Mouse (Mus musculus) hindbrain, embryonic 13.5 days (tissue): Measurements from ENCODE around the gene Zan. TPM values are rescaled to one million over a fixed set of nuclear protein-coding genes. Genes with fewer than 3 reads are reported as not detected.

ENCODE experiments used
- ATAC-seq: fragments of 200-750 bp; cut with Nextera tagmentation; 2 replicates; pipeline ENCODE4 v1.8.0; 2017; ENCODE audit warnings: moderate TSS enrichment; ENCODE audit not compliant: low FRiP score
- H3K27ac ChIP-seq: fragments of 300-500 bp; sonication (generic); 2 replicates; pipeline ENCODE4 v1.5.1; 2015; ENCODE audit warnings: inconsistent platforms, mild to moderate bottlenecking, moderate library complexity
- H3K27me3 ChIP-seq: fragments of 300-500 bp; sonication (generic); 2 replicates; pipeline ENCODE4 v1.6.1; 2015; ENCODE audit warnings: mild to moderate bottlenecking, inconsistent platforms
- H3K36me3 ChIP-seq: fragments of 300-500 bp; sonication (generic); 2 replicates; pipeline ENCODE4 v1.6.1; 2015; ENCODE audit warnings: mild to moderate bottlenecking, inconsistent platforms
- H3K4me1 ChIP-seq: fragments of 300-500 bp; sonication (generic); replicated peaks from 2 replicates; pipeline ENCODE4 v1.6.1; 2015; ENCODE audit warnings: inconsistent platforms
- H3K4me2 ChIP-seq: fragments of 300-500 bp; sonication (generic); 2 replicates; pipeline ENCODE4 v1.6.1; 2015; ENCODE audit warnings: inconsistent platforms, mild to moderate bottlenecking, moderate library complexity
- H3K4me3 ChIP-seq: fragments of 300-500 bp; sonication (generic); 2 replicates; pipeline ENCODE4 v1.5.1; 2015; ENCODE audit warnings: mild to moderate bottlenecking, inconsistent platforms
- H3K9ac ChIP-seq: fragments of 300-500 bp; sonication (generic); 2 replicates; pipeline ENCODE4 v1.6.1; 2015; ENCODE audit warnings: mild to moderate bottlenecking, inconsistent platforms
- H3K9me3 ChIP-seq: fragments of 300-500 bp; sonication (generic); 2 replicates; pipeline ENCODE4 v1.6.1; 2016; ENCODE audit warnings: inconsistent platforms
- WGBS: fragments of 180-500 bp; shearing (Covaris S2); methylation state at CpG from one replicate; pipeline ENCODE4 v1.1.7; 2015; 5-methylcytosine and 5-hydroxymethylcytosine counted together
- polyA plus RNA-seq: library from polyadenylated mRNA; unstranded; fragments of >200 nt; fragmentation: Nextera tagmentation; extraction: Ambion mirVana; gene quantifications from 2 replicates; pipeline ENCODE4 v1.2.1, GENCODE M21; 2015

Zan gene
- polyA plus RNA-seq, 1 experiment from 2014 or later = 0.08 TPM

- Histone ChIP-seq H3K4me3 (no peak overlapping the region), H3K4me2 (no peak overlapping the region)
Observed at GRCm38 (mm10) chr5:137346388-137346787, 130.5 kb downstream of the Zan start.

DNA sequence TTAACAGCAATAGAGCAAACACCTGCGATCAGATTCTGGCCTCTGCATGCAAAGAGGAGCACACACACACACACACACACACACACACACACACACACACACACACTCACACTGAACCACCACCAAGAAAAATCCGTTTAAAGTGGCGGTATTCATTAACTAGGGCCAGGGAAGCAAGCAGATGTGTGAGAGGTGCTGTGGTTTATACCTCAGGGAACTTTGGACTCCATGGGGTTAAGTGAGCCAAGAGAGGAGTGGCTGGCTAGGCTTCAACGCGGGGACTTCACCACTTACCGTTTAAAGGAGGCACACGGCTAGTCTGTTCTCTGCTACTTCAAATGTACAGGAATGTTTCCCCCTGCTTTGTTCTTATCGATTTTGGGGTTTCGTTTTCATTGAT, 131.0 kb downstream of the Zan start:
- Histone ChIP-seq H3K27me3 (peaks cover 32% of the 10 kb centered on the region), H3K4me2 (no peak overlapping the region), H3K9me3 (no peaks in the 10 kb centered on the region), H3K4me1 (peaks cover 27% of the 10 kb centered on the region), H3K27ac (no peak overlapping the region), H3K4me3 (no peak overlapping the region), H3K36me3 (no peaks in the 10 kb centered on the region), H3K9ac (no peak overlapping the region)
- WGBS = 25% methylated on average over 8 of the region's 9 CpGs
- no peak for ATAC-seq

More at GRCm38 (mm10) chr5:137346388-137346787, 130.5 kb downstream of the Zan start:
- WGBS = 88% methylated on average over 1 of the region's 1 CpGs
- H3K36me3 ChIP-seq = no peaks in the 10 kb centered on the region
- peaks cover 28% of the 10 kb centered on the region for H3K4me1 ChIP-seq
- no peak for ATAC-seq
- H3K9me3 ChIP-seq = no peaks in the 10 kb centered on the region
- no peak overlapping the region for H3K9ac ChIP-seq
- peaks cover 38% of the 10 kb centered on the region for H3K27me3 ChIP-seq
- no peak overlapping the region for H3K27ac ChIP-seq

DNA sequence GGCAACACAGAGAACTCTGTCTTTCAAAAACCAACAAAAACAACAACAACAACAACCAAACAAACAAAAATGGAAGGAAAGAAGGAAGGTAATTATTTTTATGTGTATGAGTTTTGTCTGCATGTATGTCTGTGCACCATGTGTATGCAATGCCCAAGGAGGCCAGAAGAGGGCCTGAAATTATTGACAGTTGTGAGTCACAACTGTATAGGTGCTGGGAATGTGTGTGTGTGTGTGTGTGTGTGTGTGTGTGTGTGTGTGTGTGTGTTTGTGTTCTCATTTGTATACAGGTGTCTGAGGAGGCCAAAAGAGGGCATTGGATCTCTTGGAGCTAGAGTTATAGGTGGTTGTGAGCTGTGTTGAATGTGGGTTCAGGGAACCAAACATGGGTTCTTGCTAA, 133.0 kb downstream of the Zan start:
- no peak overlapping the region for H3K27ac ChIP-seq
- H3K9ac ChIP-seq = no peak overlapping the region
- no peak overlapping the region for H3K4me2 ChIP-seq
- H3K27me3 ChIP-seq = peaks cover 13% of the 10 kb centered on the region
- H3K4me3 ChIP-seq = no peak overlapping the region
- no peak for ATAC-seq
- H3K9me3 ChIP-seq = no peaks in the 10 kb centered on the region
- H3K36me3 ChIP-seq = no peaks in the 10 kb centered on the region
- peaks cover 21% of the 10 kb centered on the region for H3K4me1 ChIP-seq

DNA sequence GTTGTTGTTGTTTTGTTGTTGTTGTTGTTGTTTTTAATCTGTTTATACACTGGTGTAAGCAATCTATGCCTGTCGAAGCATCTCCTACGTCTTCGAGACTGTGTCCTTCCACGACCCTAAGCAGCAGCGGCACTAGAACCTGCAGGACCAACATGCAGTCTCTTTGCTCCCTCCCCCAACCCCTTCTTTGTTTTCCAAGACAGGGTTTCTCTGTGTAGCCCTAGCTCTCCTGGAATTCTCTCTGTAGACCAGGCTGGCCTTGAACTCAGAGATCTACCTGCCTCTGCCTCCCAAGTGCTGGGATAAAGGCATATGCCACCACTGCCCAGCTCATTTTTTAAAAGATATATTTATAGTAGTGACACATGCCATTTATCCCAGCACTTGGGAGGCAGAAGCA, 133.5 kb downstream of the Zan start:
- Histone ChIP-seq H3K4me3 (no peak overlapping the region), H3K4me2 (no peak overlapping the region), H3K27me3 (peaks cover 8% of the 10 kb centered on the region; the same call in 1 of the 2 replicates), H3K4me1 (peaks cover 21% of the 10 kb centered on the region), H3K27ac (no peak overlapping the region), H3K9ac (no peak overlapping the region), H3K9me3 (no peaks in the 10 kb centered on the region), H3K36me3 (no peaks in the 10 kb centered on the region)
- ATAC-seq = no peak
- 98% methylated on average over 5 of the region's 5 CpGs for WGBS

GRCm38 (mm10) chr5:137342407-137343012, 134.4 kb downstream of the Zan start:
- Histone ChIP-seq H3K4me3 (no peak overlapping the region), H3K27me3 (peaks cover under 1% of the 10 kb centered on the region; the same call in 1 of the 2 replicates), H3K27ac (no peak overlapping the region), H3K4me1 (peaks cover 22% of the 10 kb centered on the region), H3K36me3 (no peaks in the 10 kb centered on the region), H3K9me3 (no peaks in the 10 kb centered on the region), H3K9ac (no peak overlapping the region), H3K4me2 (no peak overlapping the region)
- WGBS = 82% methylated on average over 7 of the region's 7 CpGs
- no peak for ATAC-seq

GRCm38 (mm10) chr5:137340222-137340621, 136.6 kb downstream of the Zan start:
- Histone ChIP-seq H3K4me1 (peaks cover 22% of the 10 kb centered on the region), H3K36me3 (no peaks in the 10 kb centered on the region), H3K9me3 (no peaks in the 10 kb centered on the region), H3K4me2 (peak overlapping the region; percentile 74; the same call in 1 of the 2 replicates), H3K4me3 (no peak overlapping the region), H3K9ac (peak overlapping the region; percentile 75), H3K27me3 (no peaks in the 10 kb centered on the region), H3K27ac (peak overlapping the region; percentile 90)
- 75% methylated on average over 6 of the region's 6 CpGs for WGBS
- no peak for ATAC-seq

DNA sequence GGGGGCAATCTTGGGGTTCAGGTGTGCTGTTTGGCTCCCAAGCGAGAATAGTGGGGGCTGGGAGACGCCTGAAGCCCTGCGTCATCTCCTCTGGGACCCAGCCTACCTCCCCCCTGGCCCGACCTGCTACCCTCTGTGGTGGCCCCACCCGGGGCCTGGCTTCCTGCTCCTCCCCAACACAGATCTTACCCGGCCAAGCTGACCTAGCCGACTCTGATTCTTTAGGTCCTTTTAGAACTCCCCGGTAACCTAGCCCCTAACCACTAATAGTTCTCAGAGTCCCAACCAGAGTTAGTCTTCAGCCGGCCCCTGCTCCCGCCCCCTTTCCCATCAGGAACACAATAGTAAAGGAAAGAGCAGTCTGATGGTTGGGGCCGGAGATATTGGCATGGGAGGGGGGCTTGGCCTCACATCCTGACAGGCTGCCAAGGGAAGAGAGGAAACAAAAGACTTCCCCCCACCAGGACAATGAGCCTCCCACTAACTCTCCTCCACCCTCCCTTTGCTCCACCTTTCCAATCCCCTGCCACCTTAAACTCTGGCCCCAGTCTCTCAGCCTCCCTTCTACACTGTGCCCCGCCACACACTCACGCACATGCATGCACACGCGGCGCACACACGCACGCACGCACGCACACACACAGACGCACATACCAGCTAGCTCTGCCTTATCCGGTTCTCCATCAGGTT, 137.4 kb downstream of the Zan start:
- no peaks in the 10 kb centered on the region for H3K27me3 ChIP-seq
- H3K36me3 ChIP-seq = no peaks in the 10 kb centered on the region
- H3K9ac ChIP-seq = peak overlapping the region; percentile 75
- H3K4me2 ChIP-seq = peak overlapping the region; percentile 74
- WGBS = 8% methylated on average over 22 of the region's 22 CpGs
- H3K4me3 ChIP-seq = peak overlapping the region; percentile 44
- peak overlapping the region; percentile 90 for H3K27ac ChIP-seq
- peaks cover 22% of the 10 kb centered on the region for H3K4me1 ChIP-seq
- H3K9me3 ChIP-seq = no peaks in the 10 kb centered on the region
- ATAC-seq = peak; percentile 61

- 1% methylated on average over 11 of the region's 11 CpGs for WGBS
- no peaks in the 10 kb centered on the region for H3K27me3 ChIP-seq
- no peaks in the 10 kb centered on the region for H3K9me3 ChIP-seq
- H3K4me1 ChIP-seq = peaks cover 22% of the 10 kb centered on the region
- peak; percentile 8 for ATAC-seq
- no peaks in the 10 kb centered on the region for H3K36me3 ChIP-seq
- H3K9ac ChIP-seq = peak overlapping the region; percentile 75
- H3K27ac ChIP-seq = peak overlapping the region; percentile 90
- peak overlapping the region; percentile 74 for H3K4me2 ChIP-seq
- peak overlapping the region; percentile 44 for H3K4me3 ChIP-seq
Observed at GRCm38 (mm10) chr5:137338663-137339289, 138.1 kb downstream of the Zan start.

DNA sequence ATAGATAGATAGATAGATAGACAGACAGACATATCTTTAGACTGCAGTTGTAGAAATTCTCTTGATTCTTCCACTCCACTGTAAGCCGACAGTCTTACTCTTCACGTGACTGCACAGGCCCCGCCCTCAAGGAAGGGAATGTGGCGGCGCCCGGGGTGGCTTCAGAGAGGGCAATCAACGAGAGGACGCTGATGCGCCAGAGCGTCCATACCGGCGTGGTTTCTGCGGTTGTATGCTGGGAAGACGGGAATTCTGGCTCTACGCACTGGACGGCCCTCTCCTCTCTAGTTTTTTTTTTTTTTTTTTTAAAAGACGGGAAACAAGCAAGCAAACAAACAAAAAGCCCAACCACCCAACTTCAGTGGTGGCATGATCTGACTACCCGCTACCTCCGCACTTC, 138.6 kb downstream of the Zan start:
- Histone ChIP-seq H3K27ac (peak overlapping the region; percentile 90), H3K4me1 (peaks cover 22% of the 10 kb centered on the region), H3K9ac (peak overlapping the region; percentile 75), H3K9me3 (no peaks in the 10 kb centered on the region), H3K4me2 (peak overlapping the region; percentile 74), H3K4me3 (peak overlapping the region; percentile 44), H3K36me3 (no peaks in the 10 kb centered on the region), H3K27me3 (no peaks in the 10 kb centered on the region)
- WGBS = under 1% methylated on average over 19 of the region's 19 CpGs
- peak; percentile 80 for ATAC-seq

GRCm38 (mm10) chr5:137337190-137337589, 139.7 kb downstream of the Zan start:
- WGBS = 66% methylated on average over 8 of the region's 8 CpGs
- no peak overlapping the region for H3K4me2 ChIP-seq
- no peak overlapping the region for H3K4me3 ChIP-seq
- peaks cover 31% of the 10 kb centered on the region for H3K4me1 ChIP-seq
- H3K9me3 ChIP-seq = no peaks in the 10 kb centered on the region
- H3K36me3 ChIP-seq = no peaks in the 10 kb centered on the region
- H3K9ac ChIP-seq = 0 out of 2 replicates have a peak overlapping the region, but pooled peaks have one; percentile 1
- no peaks in the 10 kb centered on the region for H3K27me3 ChIP-seq
- H3K27ac ChIP-seq = no peak overlapping the region
- ATAC-seq = no peak

GRCm38 (mm10) chr5:137335066-137335465, 141.8 kb downstream of the Zan start:
- no peak for ATAC-seq

GRCm38 (mm10) chr5:137334317-137334716, 142.5 kb downstream of the Zan start:
- H3K9me3 ChIP-seq = no peaks in the 10 kb centered on the region
- H3K9ac ChIP-seq = no peak overlapping the region
- H3K27ac ChIP-seq = no peak overlapping the region
- H3K27me3 ChIP-seq = no peaks in the 10 kb centered on the region
- H3K4me3 ChIP-seq = peak overlapping the region; percentile 61
- H3K4me2 ChIP-seq = peak overlapping the region; percentile 91; the same call in 1 of the 2 replicates
- 0 out of 2 replicates have a peak, but pooled peaks cover 4% of the 10 kb centered on the region for H3K36me3 ChIP-seq
- peaks cover 29% of the 10 kb centered on the region for H3K4me1 ChIP-seq
- WGBS = 56% methylated on average over 10 of the region's 10 CpGs
- ATAC-seq = no peak

More at GRCm38 (mm10) chr5:137335066-137335465, 141.8 kb downstream of the Zan start:
- WGBS = 72% methylated on average over 6 of the region's 6 CpGs
- H3K36me3 ChIP-seq = no peaks in the 10 kb centered on the region
- H3K4me1 ChIP-seq = peaks cover 36% of the 10 kb centered on the region
- H3K9ac ChIP-seq = no peak overlapping the region
- no peak overlapping the region for H3K4me3 ChIP-seq
- H3K9me3 ChIP-seq = no peaks in the 10 kb centered on the region
- H3K27me3 ChIP-seq = no peaks in the 10 kb centered on the region
- H3K27ac ChIP-seq = no peak overlapping the region
- H3K4me2 ChIP-seq = no peak overlapping the region
